Mouse (Mus musculus) MEL (cell line): ENCODE results near the gene Gpr82. TPM values are rescaled to one million over a fixed set of nuclear protein-coding genes. Genes with fewer than 3 reads are reported as not detected.

Source experiments
- DNase-seq: peaks from one replicate; pipeline ENCODE4 v3.0.0; 2011; ENCODE audit warnings: low read depth, low spot score
- H3K27ac ChIP-seq: 2 replicates; pipeline ENCODE4 v1.5.1; 2012; ENCODE audit warnings: low read depth, mild to moderate bottlenecking, control low read depth, low read length, moderate library complexity; ENCODE audit not compliant: control insufficient read depth
- H3K27me3 ChIP-seq, 2 experiments: fragments of 150-350 bp in 1 of 2; sonication (generic) in 1 of 2; 2 replicates each; pipeline ENCODE4 v1.6.1; 2012; ENCODE audit warnings: low read length in 2 of 2, mild to moderate bottlenecking in 2 of 2, improper control_type of control experiment in 1 of 2, moderate library complexity in 1 of 2; ENCODE audit not compliant: insufficient read depth in 2 of 2, control insufficient read depth in 1 of 2
- H3K36me3 ChIP-seq, 2 experiments: 2 replicates each; pipeline ENCODE4 v1.6.1; 2012 to 2014; ENCODE audit warnings: low read length in 2 of 2, improper control_type of control experiment in 1 of 2, inconsistent platforms in 1 of 2, mild to moderate bottlenecking in 1 of 2; ENCODE audit not compliant: insufficient read depth in 2 of 2, control insufficient read depth in 1 of 2
- H3K4me1 ChIP-seq, 2 experiments: fragments of 150-350 bp in 1 of 2; sonication (generic) in 1 of 2; 2 replicates each; pipeline ENCODE4 v1.6.1; 2012; ENCODE audit warnings: low read length in 2 of 2, improper control_type of control experiment in 1 of 2, mild to moderate bottlenecking in 1 of 2; ENCODE audit not compliant: insufficient read depth in 2 of 2, control insufficient read depth in 1 of 2
- H3K4me3 ChIP-seq, 2 experiments: fragments of 150-350 bp in 1 of 2; sonication (generic) in 1 of 2; 2 replicates each; pipeline ENCODE4 v1.5.1; 2012; ENCODE audit warnings: low read depth in 2 of 2, low read length in 2 of 2, mild to moderate bottlenecking in 2 of 2, moderate library complexity in 2 of 2, control low read depth in 1 of 2, improper control_type of control experiment in 1 of 2; ENCODE audit not compliant: control insufficient read depth in 1 of 2, insufficient read depth in 1 of 2
- H3K79me2 ChIP-seq: 2 replicates; pipeline ENCODE4 v1.6.1; 2012; ENCODE audit warnings: mild to moderate bottlenecking, low read length, moderate library complexity; ENCODE audit not compliant: control insufficient read depth, poor library complexity, insufficient read depth
- H3K9ac ChIP-seq: 2 replicates; pipeline ENCODE4 v1.6.1; 2012; ENCODE audit warnings: low read depth, mild to moderate bottlenecking, control low read depth, low read length, moderate library complexity; ENCODE audit not compliant: control insufficient read depth, poor library complexity, severe bottlenecking
- H3K9me3 ChIP-seq: fragments of 150-350 bp; sonication (generic); replicated peaks from 2 replicates; pipeline ENCODE4 v1.6.1; 2012; ENCODE audit warnings: mild to moderate bottlenecking, low read length, improper control_type of control experiment, moderate library complexity; ENCODE audit not compliant: insufficient read depth
- CHD1 ChIP-seq: IDR thresholded peaks from 2 replicates; pipeline ENCODE4 v1.6.1; 2012; ENCODE audit warnings: low read depth, mild to moderate bottlenecking, inconsistent platforms, low read length, improper control_type of control experiment
- CTCF ChIP-seq, 3 experiments: IDR thresholded peaks in 2 of 3; conservative IDR thresholded peaks in 1 of 3; 2 replicates each; pipeline ENCODE4 v1.5.1; 2011 to 2012; ENCODE audit warnings: low read length in 3 of 3, low read depth in 2 of 3, mild to moderate bottlenecking in 2 of 3, improper control_type of control experiment in 1 of 3, inconsistent platforms in 1 of 3, mixed read lengths in 1 of 3, moderate library complexity in 1 of 3; ENCODE audit not compliant: control insufficient read depth in 1 of 3, insufficient read depth in 1 of 3, poor library complexity in 1 of 3, severe bottlenecking in 1 of 3
- ELF1 ChIP-seq: IDR thresholded peaks from 2 replicates; pipeline ENCODE4 v1.6.1; 2014; ENCODE audit warnings: low read depth, mild to moderate bottlenecking, inconsistent platforms, low read length, improper control_type of control experiment, moderate library complexity
- GATA1 ChIP-seq: IDR thresholded peaks from 2 replicates; pipeline ENCODE4 v1.6.1; 2011; ENCODE audit warnings: low read depth, low read length, improper control_type of control experiment
- HCFC1 ChIP-seq: IDR thresholded peaks from 2 replicates; pipeline ENCODE4 v1.6.1; 2012; ENCODE audit warnings: low read depth, mild to moderate bottlenecking, inconsistent platforms, low read length, improper control_type of control experiment, moderate library complexity
- KAT2A ChIP-seq: conservative IDR thresholded peaks from 2 replicates; pipeline ENCODE4 v1.6.1; 2012; ENCODE audit warnings: low read depth, low read length, improper control_type of control experiment, inconsistent platforms
- MAX ChIP-seq: IDR thresholded peaks from 2 replicates; pipeline ENCODE4 v1.6.1; 2011; ENCODE audit warnings: low read length, improper control_type of control experiment
- MEF2A ChIP-seq: IDR thresholded peaks from 2 replicates; pipeline ENCODE4 v1.6.1; 2014; ENCODE audit warnings: low read depth, mild to moderate bottlenecking, inconsistent platforms, low read length, improper control_type of control experiment; ENCODE audit not compliant: poor library complexity, insufficient replicate concordance, severe bottlenecking; ENCODE audit errors: extremely low read depth
- NRF1 ChIP-seq: IDR thresholded peaks from 2 replicates; pipeline ENCODE4 v1.6.1; 2014; ENCODE audit warnings: low read depth, mild to moderate bottlenecking, inconsistent platforms, low read length, improper control_type of control experiment, moderate library complexity; ENCODE audit not compliant: poor library complexity, insufficient read depth, severe bottlenecking
- POLR2AphosphoS2 ChIP-seq: IDR thresholded peaks from 2 replicates; pipeline ENCODE4 v1.6.1; 2011; ENCODE audit warnings: low read length, improper control_type of control experiment
- RAD21 ChIP-seq: IDR thresholded peaks from 2 replicates; pipeline ENCODE4 v1.6.1; 2011; ENCODE audit warnings: mild to moderate bottlenecking, low read depth, low read length, improper control_type of control experiment
- SIN3A ChIP-seq: IDR thresholded peaks from 2 replicates; pipeline ENCODE4 v1.6.1; 2012; ENCODE audit warnings: low read length, improper control_type of control experiment, inconsistent platforms
- SMC3 ChIP-seq: IDR thresholded peaks from 2 replicates; pipeline ENCODE4 v1.6.1; 2011; ENCODE audit warnings: low read depth, low read length, improper control_type of control experiment
- TAL1 ChIP-seq: IDR thresholded peaks from 2 replicates; pipeline ENCODE4 v1.6.1; 2012; ENCODE audit warnings: mild to moderate bottlenecking, inconsistent platforms, low read length, moderate library complexity, mixed read lengths
- TCF12 ChIP-seq: IDR thresholded peaks from 2 replicates; pipeline ENCODE4 v1.6.1; 2014; ENCODE audit warnings: low read depth, mild to moderate bottlenecking, inconsistent platforms, low read length, improper control_type of control experiment, moderate library complexity
- ZC3H11A ChIP-seq: IDR thresholded peaks from 2 replicates; pipeline ENCODE4 v1.6.1; 2012; ENCODE audit warnings: low read depth, mild to moderate bottlenecking, inconsistent platforms, low read length, improper control_type of control experiment
- ZNF384 ChIP-seq: IDR thresholded peaks from 2 replicates; pipeline ENCODE4 v1.6.1; 2012; ENCODE audit warnings: low read depth, mild to moderate bottlenecking, inconsistent platforms, low read length, improper control_type of control experiment
- polyA plus RNA-seq, 2 experiments: library from polyadenylated mRNA; stranded (reverse) in 1 of 2; unstranded in 1 of 2; fragments of >175 nt in 1 of 2; fragments of >200 nt in 1 of 2; gene quantifications; 2 replicates each; pipeline versions ENCODE4 v1.2.1 to v1.2.4; 2012; ENCODE audit warnings: low replicate concordance in 2 of 2, low read depth in 1 of 2; ENCODE audit not compliant: insufficient read length in 2 of 2, insufficient read depth in 1 of 2, missing spikeins in 1 of 2
- total RNA-seq: library from RNA; depleted of rRNA; stranded (reverse); fragments of 300-350 nt; gene quantifications from 2 replicates; pipeline ENCODE4 v1.2.3, GENCODE M21; 2012

The Gpr82 gene
- total and polyA plus RNA-seq, 3 experiments: 0.06 to 0.12 TPM; not detected in 1

GRCm38 (mm10) chrX:13655906-13656305 is 5.3 kb upstream of the Gpr82 start (continued):
- TF ChIP-seq TCF12 (no peak), TAL1 (no peak)

GRCm38 (mm10) chrX:13656721-13657120 is 4.4 kb upstream of the Gpr82 start:
- peak; percentile 85 for DNase-seq
- H3K4me3 ChIP-seq: no peak overlapping the region
- H3K36me3 ChIP-seq: peaks cover 0 to 44% of the 10 kb centered on the region in 2 experiments; a peak in 2 of 4 replicates
- H3K79me2 ChIP-seq: no peaks in the 10 kb centered on the region
- no peak overlapping the region for H3K27ac ChIP-seq
- peaks cover 18 to 31% of the 10 kb centered on the region in 2 experiments for H3K4me1 ChIP-seq
- H3K9me3 ChIP-seq: no peaks in the 10 kb centered on the region
- no peak overlapping the region for H3K9ac ChIP-seq
- TF ChIP-seq KAT2A (no peak), CTCF (IDR thresholded peaks at IDR 0.05 in 2 of 3, conservative IDR thresholded peaks at IDR 0.05 in 1 of 3; ENCODE audit: control insufficient read depth in 1 of 3, insufficient read depth in 1 of 3, low read depth in 2 of 3, low read length in 3 of 3, poor library complexity in 1 of 3, severe bottlenecking in 1 of 3) (peak; percentile 42 to 79 (median 54); a peak in 5 of 6 replicates), MEF2A (no peak), ZC3H11A (peak; percentile 88), RAD21 (peak; percentile 97), ZNF384 (peak; percentile 100), SIN3A (peak; percentile 58; the same call in 1 of the 2 replicates), SMC3 (peak; percentile 86)
- H3K27me3 ChIP-seq: no peaks in the 10 kb centered on the region

- H3K4me1 ChIP-seq: peaks cover 6 to 15% of the 10 kb centered on the region in 2 experiments
- H3K27me3 ChIP-seq: no peaks in the 10 kb centered on the region
- no peak overlapping the region for H3K9ac ChIP-seq
- peaks cover 0 to 28% of the 10 kb centered on the region in 2 experiments; a peak in 2 of 4 replicates for H3K36me3 ChIP-seq
- no peaks in the 10 kb centered on the region for H3K9me3 ChIP-seq
- no peak overlapping the region for H3K27ac ChIP-seq
- no peak for DNase-seq
- no peak overlapping the region for H3K4me3 ChIP-seq
- TF ChIP-seq CTCF (IDR thresholded peaks at IDR 0.05 in 2 of 3, conservative IDR thresholded peaks at IDR 0.05 in 1 of 3; ENCODE audit: control insufficient read depth in 1 of 3, insufficient read depth in 1 of 3, low read depth in 2 of 3, low read length in 3 of 3, poor library complexity in 1 of 3, severe bottlenecking in 1 of 3): no peak
- TF ChIP-seq HCFC1: no peak
- no peak for TF ChIP-seq MAX
- no peak for TF ChIP-seq NRF1
- no peak for TF ChIP-seq ELF1
- no peak for TF ChIP-seq POLR2AphosphoS2
- TF ChIP-seq GATA1: no peak
- no peak for TF ChIP-seq CHD1
- TF ChIP-seq SIN3A: no peak
- no peaks in the 10 kb centered on the region for H3K79me2 ChIP-seq
These were observed 2.5 kb upstream of the Gpr82 start for GRCm38 (mm10) chrX:13658616-13659140.
